Mouse (Mus musculus) naive thymus-derived CD4-positive, alpha-beta T cell, adult 2 months (primary cell): ENCODE results near the gene Hepacam2.
"Not testable (repeated sequence)": the region's sequence is repeated elsewhere in the genome, so short reads cannot be mapped to it uniquely, and the experiment has no call there.

Experiments used
- DNase-seq: peaks from one replicate; pipeline ENCODE4 v3.0.0-alpha.2; 2011; ENCODE audit warnings: low read depth

Gene Hepacam2

GRCm38 (mm10) chr6:3463594-3463993, 34.5 kb downstream of the Hepacam2 start:
- no peak for DNase-seq

- DNase-seq, result no peak
Observed at GRCm38 (mm10) chr6:3463026-3463425, 35.1 kb downstream of the Hepacam2 start.

GRCm38 (mm10) chr6:3455944-3456536, 42.1 kb downstream of the Hepacam2 start:
- DNase-seq, result no peak

GRCm38 (mm10) chr6:3454421-3454820, 43.7 kb downstream of the Hepacam2 start:
- DNase-seq, result no peak

- peak; percentile 87 for DNase-seq
Observed at GRCm38 (mm10) chr6:3447404-3447803, 50.7 kb downstream of the Hepacam2 start.

- DNase-seq, result peak; percentile 3
Observed at GRCm38 (mm10) chr6:3443905-3444304, 54.2 kb downstream of the Hepacam2 start.

- no peak for DNase-seq
Observed at GRCm38 (mm10) chr6:3436087-3436486, 62.0 kb downstream of the Hepacam2 start.

- not testable (repeated sequence) for DNase-seq
Observed at GRCm38 (mm10) chr6:3430976-3431375, 67.1 kb downstream of the Hepacam2 start.

GRCm38 (mm10) chr6:3427047-3427446, 71.1 kb downstream of the Hepacam2 start:
- no peak for DNase-seq

- DNase-seq, result not testable (repeated sequence)
Observed at GRCm38 (mm10) chr6:3425333-3425732, 72.8 kb downstream of the Hepacam2 start.

GRCm38 (mm10) chr6:3424613-3425277, 73.4 kb downstream of the Hepacam2 start:
- not testable (repeated sequence) for DNase-seq
